In the genomic region with DNA sequence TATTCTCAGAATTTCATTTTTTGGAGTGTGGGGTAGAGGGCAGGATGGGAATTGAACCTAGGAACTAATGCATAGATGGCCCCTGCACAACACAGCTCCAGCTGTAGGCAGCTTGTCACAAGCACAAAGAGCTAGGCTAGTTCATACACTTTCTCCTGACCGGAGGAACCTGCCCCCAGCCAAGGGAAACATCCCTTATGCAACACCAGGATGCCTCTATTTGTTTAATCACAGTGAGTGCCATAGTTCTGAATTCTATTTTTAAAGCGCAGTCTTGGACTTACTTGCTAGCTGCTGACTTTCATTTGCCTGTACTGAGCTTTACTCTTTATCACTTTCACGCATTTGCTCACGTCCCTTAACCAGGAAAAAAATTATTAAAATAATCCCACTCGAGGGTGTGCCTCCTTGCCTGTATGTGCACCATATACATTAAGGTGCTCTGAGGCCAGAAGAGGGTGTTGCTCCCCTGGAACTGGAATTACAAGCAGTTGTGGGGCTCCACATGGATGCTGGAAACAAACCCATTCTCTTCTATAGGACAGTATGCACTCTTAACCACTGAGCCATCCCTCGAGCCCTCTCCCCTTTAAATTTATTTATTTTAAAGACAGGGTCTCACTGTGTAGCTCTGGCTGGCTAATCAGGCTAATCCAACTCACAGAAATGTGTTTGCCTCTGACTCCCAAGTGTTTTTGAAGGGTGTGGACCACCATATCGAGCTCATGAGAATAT, we compare ENCODE assay signal across 8 mouse cellular contexts. TPM values are rescaled to one million over a fixed set of nuclear protein-coding genes. Genes with fewer than 3 reads are reported as not detected.
A peak's percentile ranks its signal among the peaks of the same experiment; 100 is the strongest.
DNase-seq lines count a peak whose midpoint lies in the region; ATAC-seq and TF ChIP-seq lines count a peak whose summit lies in the region.

No protein-coding gene starts in this region.

- peak overlapping the region; percentile 90 for H3K9ac ChIP-seq in heart, embryonic 12.5 days
- peak overlapping the region; percentile 90; the same call in 1 of the 2 replicates for H3K9ac ChIP-seq in liver, embryonic 15.5 days
- H3K9ac ChIP-seq in stomach, embryonic 14.5 days (replicated peaks; ENCODE audit: low read depth, low read length) = no peak overlapping the region

- H3K4me3 ChIP-seq in layer of hippocampus, adult 2 months = peak overlapping the region; percentile 83; the same call in 1 of the 2 replicates
- peak overlapping the region; percentile 83 for H3K4me3 ChIP-seq in heart, embryonic 12.5 days
- peak overlapping the region; percentile 89 for H3K4me3 ChIP-seq in liver, embryonic 15.5 days (replicated peaks)
- peak overlapping the region; percentile 64; the same call in 1 of the 2 replicates for H3K4me3 ChIP-seq in stomach, embryonic 14.5 days (ENCODE audit: low read depth, low read length)

- no peaks in the 10 kb centered on the region for H3K9me3 ChIP-seq in heart, embryonic 12.5 days (replicated peaks)
- H3K9me3 ChIP-seq in liver, embryonic 15.5 days (replicated peaks) = no peaks in the 10 kb centered on the region
- no peaks in the 10 kb centered on the region for H3K9me3 ChIP-seq in stomach, embryonic 14.5 days (ENCODE audit: control insufficient read depth, low read depth, low read length)

- peaks cover 12% of the 10 kb centered on the region for H3K4me1 ChIP-seq in heart, embryonic 12.5 days (replicated peaks)
- H3K4me1 ChIP-seq in liver, embryonic 15.5 days (replicated peaks) = peaks cover 66% of the 10 kb centered on the region
- H3K4me1 ChIP-seq in stomach, embryonic 14.5 days (ENCODE audit: control insufficient read depth, insufficient read depth, low read length) = no peaks in the 10 kb centered on the region

- peak overlapping the region; percentile 94 for H3K27ac ChIP-seq in layer of hippocampus, adult 2 months
- H3K27ac ChIP-seq in heart, embryonic 12.5 days (ENCODE audit: poor library complexity, severe bottlenecking) = peak overlapping the region; percentile 45; the same call in 1 of the 2 replicates
- H3K27ac ChIP-seq in liver, embryonic 15.5 days (replicated peaks) = peak overlapping the region; percentile 82
- no peak overlapping the region for H3K27ac ChIP-seq in stomach, embryonic 14.5 days (ENCODE audit: low read length)

- peak overlapping the region; percentile 76 for H3K4me2 ChIP-seq in heart, embryonic 12.5 days
- peak overlapping the region; percentile 95 for H3K4me2 ChIP-seq in liver, embryonic 15.5 days
- H3K4me2 ChIP-seq in stomach, embryonic 14.5 days (replicated peaks; ENCODE audit: low read depth, low read length) = peak overlapping the region; percentile 51; the same call in 1 of the 2 replicates

- DNase-seq in layer of hippocampus, adult 2 months (ENCODE audit: low spot score in 2 of 2) = no peak
- DNase-seq in layer of hippocampus, adult 9-10 months (ENCODE audit: low spot score) = no peak
- no peak for DNase-seq in urinary bladder, postnatal 4 days (ENCODE audit: low spot score in 2 of 2)
- no peak for DNase-seq in adrenal gland, postnatal 10 days
- no peak for DNase-seq in adrenal gland, postnatal 4 days (ENCODE audit: low spot score in 2 of 2)

- no peaks in the 10 kb centered on the region for H3K27me3 ChIP-seq in heart, embryonic 12.5 days (replicated peaks)
- no peaks in the 10 kb centered on the region for H3K27me3 ChIP-seq in liver, embryonic 15.5 days
- H3K27me3 ChIP-seq in stomach, embryonic 14.5 days (ENCODE audit: control insufficient read depth, insufficient read depth, low read length) = no peaks in the 10 kb centered on the region

- H3K36me3 ChIP-seq in heart, embryonic 12.5 days = no peaks in the 10 kb centered on the region
- H3K36me3 ChIP-seq in liver, embryonic 15.5 days (replicated peaks) = no peaks in the 10 kb centered on the region
- H3K36me3 ChIP-seq in stomach, embryonic 14.5 days (ENCODE audit: control insufficient read depth, insufficient read depth, low read length) = no peaks in the 10 kb centered on the region

- WGBS in heart, embryonic 12.5 days = 67% methylated on average over 7 of the region's 7 CpGs
- WGBS in liver, embryonic 15.5 days (ENCODE audit: insufficient replicate concordance) = 58% methylated on average over 7 of the region's 7 CpGs
- 72% methylated on average over 7 of the region's 7 CpGs for WGBS in stomach, embryonic 14.5 days

- ATAC-seq in heart, embryonic 12.5 days (ENCODE audit: insufficient number of reproducible peaks, low FRiP score) = no peak
- no peak for ATAC-seq in liver, embryonic 15.5 days (ENCODE audit: insufficient read depth)
- ATAC-seq in stomach, embryonic 14.5 days (ENCODE audit: insufficient number of reproducible peaks, insufficient read depth, low FRiP score, low read depth) = no peak

- no peak for TF ChIP-seq CTCF in layer of hippocampus, adult 2 months (conservative IDR thresholded peaks at IDR 0.05)

RNA-seq across cellular contexts. Expression of a gene that starts 0.8 kb away (rescaled TPM):
- 10 to 100 TPM; 17.5 to 18.8 TPM for total RNA-seq in layer of hippocampus, adult 2 months (2021)
- polyA plus RNA-seq in heart, embryonic 12.5 days (2016; fragmentation: Nextera tagmentation; extraction: Ambion mirVana) = 16.2 and 19.1 TPM in 2 replicates
- polyA plus RNA-seq in liver, embryonic 15.5 days (2015; fragmentation: Nextera tagmentation; extraction: Ambion mirVana) = 24.6 and 27.0 TPM in 2 replicates
- 23.8 and 24.6 TPM in 2 replicates for polyA plus RNA-seq in stomach, embryonic 14.5 days (2014; fragmentation: Nextera tagmentation; extraction: Ambion mirVana)
- total RNA-seq in adrenal gland, postnatal 10 days (2021) = 10 to 100 TPM; 65.3 to 82.8 TPM
- total RNA-seq in adrenal gland, postnatal 4 days (2021) = 10 to 100 TPM; 43.5 to 50.2 TPM

RNA-seq across cellular contexts. Expression of a gene that starts 56.3 kb away (rescaled TPM):
- 10 to 100 TPM; 18.3 to 18.8 TPM for total RNA-seq in layer of hippocampus, adult 2 months (2021)
- polyA plus RNA-seq in heart, embryonic 12.5 days (2016; fragmentation: Nextera tagmentation; extraction: Ambion mirVana) = 30.5 and 34.7 TPM in 2 replicates
- polyA plus RNA-seq in liver, embryonic 15.5 days (2015; fragmentation: Nextera tagmentation; extraction: Ambion mirVana) = 13.7 and 16.5 TPM in 2 replicates
- polyA plus RNA-seq in stomach, embryonic 14.5 days (2014; fragmentation: Nextera tagmentation; extraction: Ambion mirVana) = 46.0 and 47.4 TPM in 2 replicates
- total RNA-seq in adrenal gland, postnatal 10 days (2021) = 10 to 100 TPM; 50.7 to 58.8 TPM
- 10 to 100 TPM; 60.3 to 65.8 TPM for total RNA-seq in adrenal gland, postnatal 4 days (2021)
